ENCODE assay signal across 8 mouse cellular contexts in genomic region chr2:32857584-32857983, GRCm38 (mm10). TPM values are rescaled to one million over a fixed set of nuclear protein-coding genes. Genes with fewer than 3 reads are reported as not detected.
DNase-seq lines count a peak whose midpoint lies in the region; ATAC-seq and TF ChIP-seq lines count a peak whose summit lies in the region.

No protein-coding gene starts in this region.

- no peak overlapping the region for H3K4me3 ChIP-seq in bone marrow macrophage, adult 2 months (ENCODE audit: insufficient read depth, low read length)
- no peak overlapping the region for H3K4me3 ChIP-seq in neural tube, embryonic 14.5 days (ENCODE audit: low read depth, low read length)

- no peak overlapping the region for H3K4me2 ChIP-seq in neural tube, embryonic 14.5 days (ENCODE audit: low read depth, low read length)

- no peaks in the 10 kb centered on the region for H3K27me3 ChIP-seq in neural tube, embryonic 14.5 days (ENCODE audit: control insufficient read depth, insufficient read depth, low read length)

- no peak overlapping the region for H3K9ac ChIP-seq in neural tube, embryonic 14.5 days (replicated peaks; ENCODE audit: low read depth, low read length)

- H3K4me1 ChIP-seq in bone marrow macrophage, adult 2 months (ENCODE audit: control insufficient read depth, insufficient read depth, low read length) = peaks cover 2% of the 10 kb centered on the region
- no peaks in the 10 kb centered on the region for H3K4me1 ChIP-seq in neural tube, embryonic 14.5 days (ENCODE audit: control insufficient read depth, insufficient read depth, low read length)

- peak; percentile 90 for DNase-seq in CD4-positive, CD25-positive, alpha-beta regulatory T cell, adult 2 months (ENCODE audit: low read depth, low spot score)
- peak; percentile 89 to 91 for DNase-seq in heart, postnatal 14 days
- DNase-seq in kidney, postnatal 36 days = peak; percentile 77 to 90
- DNase-seq in lung, adult 18-20 months = peak; percentile 79 to 87
- peak; percentile 89 for DNase-seq in testis, postnatal 10 days (ENCODE audit: low spot score)

- intact Hi-C loops in heart, postnatal 14 days (cut with DNase I) = loop anchor here (1.0 kb wide), 1 partner anchor 78 kb away; no protein-coding TSS in a partner anchor

- 2% methylated on average over 7 of the region's 7 CpGs for WGBS in neural tube, embryonic 14.5 days

- no peaks in the 10 kb centered on the region for H3K36me3 ChIP-seq in neural tube, embryonic 14.5 days (ENCODE audit: control insufficient read depth, insufficient read depth, low read length)

- TF ChIP-seq CTCF in bone marrow macrophage, adult 2 months (IDR thresholded peaks at IDR 0.05; ENCODE audit: low read depth, low read length) = peak; percentile 80

- ATAC-seq in erythroid progenitor cell, adult 5-6 weeks (replicated peaks; ENCODE audit: low FRiP score, poor library complexity, severe bottlenecking) = peak; percentile 79
- ATAC-seq in neural tube, embryonic 14.5 days (ENCODE audit: low read depth) = peak; percentile 77; the same call in 1 of the 2 replicates

- no peaks in the 10 kb centered on the region for H3K9me3 ChIP-seq in neural tube, embryonic 14.5 days (ENCODE audit: control insufficient read depth, low read length)

- H3K27ac ChIP-seq in bone marrow macrophage, adult 2 months (ENCODE audit: insufficient read depth, low read depth, low read length) = no peak overlapping the region
- H3K27ac ChIP-seq in neural tube, embryonic 14.5 days (ENCODE audit: low read depth, low read length) = no peak overlapping the region

- TF ChIP-seq POLR2A in bone marrow macrophage, adult 2 months (IDR thresholded peaks at IDR 0.05; ENCODE audit: borderline replicate concordance, low read depth, low read length) = no peak

RNA-seq across cellular contexts. Expression of gene Stxbp1, which starts 10.5 kb away (rescaled TPM):
- polyA plus RNA-seq in bone marrow macrophage, adult 2 months (2012; ENCODE audit: insufficient read depth, insufficient read length, missing spikeins) = 17.1 and 17.7 TPM in 2 replicates
- total RNA-seq in erythroid progenitor cell, adult 5-6 weeks (2015; ENCODE audit: low replicate concordance) = 0.84 and 1.4 TPM in 2 replicates
- 0.61 and 4.0 TPM in 2 replicates for total RNA-seq in erythroid progenitor cell, adult 5-6 weeks (2017; ENCODE audit: low replicate concordance)
- total RNA-seq in heart, postnatal 14 days (2021) = 10 to 100 TPM; 19.5 to 22.7 TPM
- 290 and 312 TPM in 2 replicates for polyA plus RNA-seq in neural tube, embryonic 14.5 days (2014; fragmentation: Nextera tagmentation; extraction: Ambion mirVana)

RNA-seq across cellular contexts. Expression of gene Fam129b, which starts 18.3 kb away (rescaled TPM):
- 78.3 and 90.1 TPM in 2 replicates for polyA plus RNA-seq in bone marrow macrophage, adult 2 months (2012; ENCODE audit: insufficient read depth, insufficient read length, missing spikeins)
- 2.2 and 8.8 TPM in 2 replicates for total RNA-seq in erythroid progenitor cell, adult 5-6 weeks (2015; ENCODE audit: low replicate concordance)
- 5.0 and 11.5 TPM in 2 replicates for total RNA-seq in erythroid progenitor cell, adult 5-6 weeks (2017; ENCODE audit: low replicate concordance)
- total RNA-seq in heart, postnatal 14 days (2021) = 10 to 100 TPM; 31.2 to 33.4 TPM
- polyA plus RNA-seq in neural tube, embryonic 14.5 days (2014; fragmentation: Nextera tagmentation; extraction: Ambion mirVana) = 11.8 and 18.3 TPM in 2 replicates

Comparison
In these comparisons a context has a peak if more than half of its experiments do, and no peak if none do; other contexts are left out.
1. RNA of gene Stxbp1, which starts 10.5 kb away (total RNA-seq): 19.5 to 22.7 TPM in heart, postnatal 14 days; 0.61 to 4.0 TPM in erythroid progenitor cell, adult 5-6 weeks; every median in the first group is over 4 times any median in the second.
2. Peak in every context shown above with its lines, with median percentiles within 50 percentile points of each other: DNase-seq.